ENCODE assay signal across 23 mouse cellular contexts in the genomic region with DNA sequence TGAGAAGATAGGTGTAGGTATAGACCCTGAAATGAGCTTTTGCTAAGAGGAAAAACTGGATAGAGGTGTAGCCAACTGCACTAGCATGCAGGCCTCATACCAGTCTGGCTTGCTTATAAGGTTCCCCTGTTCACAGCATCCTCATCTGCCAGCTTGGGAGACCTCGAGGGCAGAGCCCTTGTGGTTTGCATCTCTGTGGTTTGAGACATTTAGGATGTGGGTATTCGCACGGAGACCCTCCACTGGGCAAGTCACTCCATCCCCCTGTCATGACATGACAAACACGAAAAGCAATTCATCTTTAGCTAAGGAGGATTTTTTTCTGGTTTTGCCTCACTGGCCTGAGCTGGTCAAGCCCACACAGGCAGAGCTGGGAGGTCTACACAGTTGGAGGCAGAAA. TPM values are rescaled to one million over a fixed set of nuclear protein-coding genes. Genes with fewer than 3 reads are reported as not detected.
"Had no signal": no experiment of that assay in that cellular context is flagged by ENCODE, and none has a peak within 500 bp of the region (broad histone marks: within the 10 kb centered on the region; RNA-seq: fewer than 3 reads in every experiment).

No protein-coding gene starts in this region.

- H3K4me3 ChIP-seq: neural tube, embryonic 13.5 days; neural tube, embryonic 15.5 days; stomach, embryonic 15.5 days had no signal

- H3K9me3 ChIP-seq: neural tube, embryonic 13.5 days; neural tube, embryonic 15.5 days; stomach, embryonic 15.5 days had no signal

- H3K4me2 ChIP-seq: neural tube, embryonic 13.5 days; neural tube, embryonic 15.5 days; stomach, embryonic 15.5 days had no signal

- DNase-seq: retina, postnatal 1 day; right cerebral cortex, adult 18-20 months; right cerebral cortex, postnatal 14 days; right cerebral cortex, postnatal 25 days; right cerebral cortex, postnatal 4 days; spleen, adult 18-20 months; thymus, adult 18-20 months; thymus, adult 2 months; thymus, postnatal 14 days; thymus, postnatal 25 days; thymus, postnatal 36 days; thymus, postnatal 4 days had no signal

- H3K27ac ChIP-seq: neural tube, embryonic 13.5 days; neural tube, embryonic 15.5 days; stomach, embryonic 15.5 days; stomach, postnatal 0 days had no signal

- H3K9ac ChIP-seq: neural tube, embryonic 13.5 days; neural tube, embryonic 15.5 days; stomach, embryonic 15.5 days had no signal

- H3K4me1 ChIP-seq: neural tube, embryonic 13.5 days; neural tube, embryonic 15.5 days; stomach, embryonic 15.5 days had no signal

- H3K36me3 ChIP-seq: neural tube, embryonic 13.5 days; neural tube, embryonic 15.5 days; stomach, embryonic 15.5 days had no signal

- H3K27me3 ChIP-seq: neural tube, embryonic 13.5 days; neural tube, embryonic 15.5 days; stomach, embryonic 15.5 days had no signal

RNA-seq across cellular contexts. Expression of a gene that starts 8.2 kb away (rescaled TPM):
- polyA plus RNA-seq: neural tube, embryonic 13.5 days; neural tube, embryonic 14.5 days; neural tube, embryonic 15.5 days; small intestine, adult 2 months; spleen, adult 2 months; stomach, embryonic 14.5 days; stomach, embryonic 16.5 days; stomach, postnatal 0 days; thymus, postnatal 0 days; urinary bladder, adult 2 months had no signal
